Mouse (Mus musculus) small intestine, adult 2 months (tissue): ENCODE measurements at regions not wholly inside any gene's neighbourhood (a gene's known extent, or its start where the extent isn't known, plus 50 kb on each side); places are given as distances from the start of the nearest gene placed in this dataset.

Source experiments
- CTCF ChIP-seq: fragments of 200-500 bp; IDR thresholded peaks from 2 replicates; pipeline ENCODE4 v1.5.1; 2012; ENCODE audit warnings: low read depth, mild to moderate bottlenecking, control low read depth, inconsistent platforms, low read length, moderate library complexity, mixed read lengths; ENCODE audit not compliant: insufficient replicate concordance, insufficient read length; ENCODE audit errors: extremely low read depth
- POLR2A ChIP-seq: fragments of 200-500 bp; IDR thresholded peaks from 2 replicates; pipeline ENCODE4 v1.6.1; 2012; ENCODE audit warnings: low read depth, mild to moderate bottlenecking, control low read depth, inconsistent platforms, low read length, moderate library complexity

GRCm38 (mm10) chr8:115897521-115898178 is 190.1 kb upstream of the Maf start:
- TF ChIP-seq POLR2A = no peak
- TF ChIP-seq CTCF = no peak
